In genomic region chr11:59633037-59633436, GRCm38 (mm10) we compare ENCODE assay signal across 8 mouse cellular contexts. TPM values are rescaled to one million over a fixed set of nuclear protein-coding genes. Genes with fewer than 3 reads are reported as not detected.
DNase-seq lines count a peak whose midpoint lies in the region; ATAC-seq and TF ChIP-seq lines count a peak whose summit lies in the region.

No protein-coding gene starts in this region.

- H3K79me3 ChIP-seq in C2C12 (ENCODE audit: low read depth), result no peaks in the 10 kb centered on the region

- H3K4me3 ChIP-seq in forebrain, postnatal 0 days (ENCODE audit: low read depth, low read length), result no peak overlapping the region
- no peak overlapping the region for H3K4me3 ChIP-seq in forebrain, embryonic 15.5 days
- H3K4me3 ChIP-seq in C2C12 (ENCODE audit: insufficient read depth, poor library complexity, severe bottlenecking), result no peak overlapping the region
- no peak overlapping the region for H3K4me3 ChIP-seq in embryonic fibroblast, embryonic 13.5 days (ENCODE audit: insufficient read depth, low read length)

- H3K4me1 ChIP-seq in forebrain, postnatal 0 days (ENCODE audit: insufficient read depth), result no peaks in the 10 kb centered on the region
- H3K4me1 ChIP-seq in forebrain, embryonic 15.5 days, result no peaks in the 10 kb centered on the region
- H3K4me1 ChIP-seq in embryonic fibroblast, embryonic 13.5 days (ENCODE audit: control insufficient read depth, insufficient read depth, low read length), result peaks cover 16% of the 10 kb centered on the region; the same call in 1 of the 2 replicates

- 22% methylated on average over 5 of the region's 5 CpGs for WGBS in forebrain, postnatal 0 days
- WGBS in forebrain, embryonic 15.5 days, result 22% methylated on average over 5 of the region's 5 CpGs

- no peak overlapping the region for H3ac ChIP-seq in C2C12 (ENCODE audit: control insufficient read depth, insufficient read length, low read depth)

- no peaks in the 10 kb centered on the region for H3K27me3 ChIP-seq in forebrain, postnatal 0 days (ENCODE audit: insufficient read depth, low read length)
- no peaks in the 10 kb centered on the region for H3K27me3 ChIP-seq in forebrain, embryonic 15.5 days
- no peaks in the 10 kb centered on the region for H3K27me3 ChIP-seq in C2C12 (ENCODE audit: control insufficient read depth, insufficient read depth, insufficient read length)

- H3K36me3 ChIP-seq in forebrain, postnatal 0 days (ENCODE audit: insufficient read depth), result no peaks in the 10 kb centered on the region
- H3K36me3 ChIP-seq in forebrain, embryonic 15.5 days, result no peaks in the 10 kb centered on the region
- no peaks in the 10 kb centered on the region for H3K36me3 ChIP-seq in C2C12 (ENCODE audit: control insufficient read depth, insufficient read depth)

- no peak overlapping the region for H3K27ac ChIP-seq in forebrain, postnatal 0 days (ENCODE audit: low read depth, low read length)
- H3K27ac ChIP-seq in forebrain, embryonic 15.5 days (replicated peaks), result no peak overlapping the region
- no peak overlapping the region for H3K27ac ChIP-seq in embryonic fibroblast, embryonic 13.5 days (ENCODE audit: insufficient read depth, low read length)

- no peak overlapping the region for H3K4me2 ChIP-seq in forebrain, postnatal 0 days (ENCODE audit: low read depth)
- H3K4me2 ChIP-seq in forebrain, embryonic 15.5 days (replicated peaks), result no peak overlapping the region

- no peak overlapping the region for H3K9ac ChIP-seq in forebrain, postnatal 0 days
- no peak overlapping the region for H3K9ac ChIP-seq in forebrain, embryonic 15.5 days (replicated peaks)

- no peaks in the 10 kb centered on the region for H3K9me3 ChIP-seq in forebrain, postnatal 0 days (ENCODE audit: low read length)
- H3K9me3 ChIP-seq in forebrain, embryonic 15.5 days, result no peaks in the 10 kb centered on the region

- no peak for TF ChIP-seq POLR2A in embryonic fibroblast, embryonic 13.5 days (IDR thresholded peaks at IDR 0.05; ENCODE audit: low read depth, low read length)

- no peaks in the 10 kb centered on the region for H3K79me2 ChIP-seq in C2C12 (ENCODE audit: control insufficient read depth, insufficient read depth)

- no peak for ATAC-seq in forebrain, postnatal 0 days
- ATAC-seq in forebrain, embryonic 15.5 days (replicated peaks), result no peak

- DNase-seq in forebrain, postnatal 0 days, result peak; percentile 40
- DNase-seq in adrenal gland, postnatal 4 days (ENCODE audit: low spot score in 2 of 2), result peak; percentile 15 to 39
- DNase-seq in kidney, postnatal 4 days, result peak; percentile 72 to 77
- peak; percentile 86 for DNase-seq in lung, postnatal 36 days
- DNase-seq in spleen, postnatal 36 days (ENCODE audit: low spot score in 2 of 2), result peak; percentile 12 to 45

- peak; percentile 78 for TF ChIP-seq CTCF in forebrain, postnatal 0 days (IDR thresholded peaks at IDR 0.05; ENCODE audit: low read depth)
- TF ChIP-seq CTCF in C2C12 (IDR thresholded peaks at IDR 0.05; ENCODE audit: control insufficient read depth, insufficient read depth, insufficient read length), result peak; percentile 36
- peak; percentile 30; the same call in 1 of the 2 replicates for TF ChIP-seq CTCF in embryonic fibroblast, embryonic 13.5 days (IDR thresholded peaks at IDR 0.05; ENCODE audit: borderline replicate concordance, insufficient read depth, low read length)

TF ChIP-seq in C2C12, 6 proteins besides CTCF, POLR2A, EP300 and RAD21:
- TF ChIP-seq USF1 (IDR thresholded peaks at IDR 0.05; ENCODE audit: low read depth) (no peak), MYOD1 (IDR thresholded peaks at IDR 0.05; ENCODE audit: control insufficient read depth, insufficient read length, low read depth) (no peak), FOSL1 (IDR thresholded peaks at IDR 0.05; ENCODE audit: insufficient read depth, low read length, poor library complexity, severe bottlenecking) (no peak), MAX (IDR thresholded peaks at IDR 0.05) (no peak), MYOG (IDR thresholded peaks at IDR 0.05; ENCODE audit: control insufficient read depth, extremely low read depth, insufficient read length) (no peak), CEBPB (IDR thresholded peaks at IDR 0.05; ENCODE audit: low read depth) (no peak)

RNA-seq across cellular contexts. Expression of gene Mprip, which starts 28.1 kb away (rescaled TPM):
- total RNA-seq in forebrain, postnatal 0 days (2014; rRNA removed), result 191 and 205 TPM in 2 replicates
- polyA plus RNA-seq in forebrain, postnatal 0 days (2015; fragmentation: Nextera tagmentation; extraction: Ambion mirVana), result 62.0 and 62.2 TPM in 2 replicates
- 77.4 and 92.9 TPM in 2 replicates for polyA plus RNA-seq in forebrain, embryonic 15.5 days (2015; fragmentation: Nextera tagmentation; extraction: Ambion mirVana)
- polyA plus RNA-seq in C2C12 (2012; fragmentation: generic; extraction: Trizol), result 257 TPM
- total RNA-seq in adrenal gland, postnatal 4 days (2021), result 100 to 1,000 TPM; 235 to 240 TPM
- polyA plus RNA-seq in embryonic fibroblast, embryonic 13.5 days (2011; ENCODE audit: insufficient read length, low read depth, missing spikeins), result 233 and 249 TPM in 2 replicates

RNA-seq across cellular contexts. Expression of gene Olfr223, which starts 39.9 kb away (rescaled TPM):
- not detected in 2 replicates for total RNA-seq in forebrain, postnatal 0 days (2014; rRNA removed)
- polyA plus RNA-seq in forebrain, postnatal 0 days (2015; fragmentation: Nextera tagmentation; extraction: Ambion mirVana), result not detected in 2 replicates
- polyA plus RNA-seq in forebrain, embryonic 15.5 days (2015; fragmentation: Nextera tagmentation; extraction: Ambion mirVana), result not detected in 2 replicates
- polyA plus RNA-seq in C2C12 (2012; fragmentation: generic; extraction: Trizol), result not detected
- total RNA-seq in adrenal gland, postnatal 4 days (2021), result not detected
- polyA plus RNA-seq in embryonic fibroblast, embryonic 13.5 days (2011; ENCODE audit: insufficient read length, low read depth, missing spikeins), result not detected in 2 replicates

RNA-seq across cellular contexts. Expression of gene Olfr222, which starts 57.0 kb away (rescaled TPM):
- not detected in 2 replicates for total RNA-seq in forebrain, postnatal 0 days (2014; rRNA removed)
- not detected in 2 replicates for polyA plus RNA-seq in forebrain, postnatal 0 days (2015; fragmentation: Nextera tagmentation; extraction: Ambion mirVana)
- polyA plus RNA-seq in forebrain, embryonic 15.5 days (2015; fragmentation: Nextera tagmentation; extraction: Ambion mirVana), result not detected in 2 replicates
- not detected for polyA plus RNA-seq in C2C12 (2012; fragmentation: generic; extraction: Trizol)
- not detected for total RNA-seq in adrenal gland, postnatal 4 days (2021)
- not detected in 2 replicates for polyA plus RNA-seq in embryonic fibroblast, embryonic 13.5 days (2011; ENCODE audit: insufficient read length, low read depth, missing spikeins)

Comparison
In these comparisons a context has a peak if more than half of its experiments do, and no peak if none do; other contexts are left out.
1. DNase-seq: peak in every context shown above with its lines; median percentile 86 in lung, postnatal 36 days; 74 in kidney, postnatal 4 days; 40 in forebrain, postnatal 0 days; 28 in spleen, postnatal 36 days; 27 in adrenal gland, postnatal 4 days.